Mouse (Mus musculus) olfactory bulb, adult 2 months (tissue): ENCODE data around the gene Slc25a34. TPM values are rescaled to one million over a fixed set of nuclear protein-coding genes. Genes with fewer than 3 reads are reported as not detected.

Experiments used
- H3K27ac ChIP-seq: fragments of 200-500 bp; 2 replicates; pipeline ENCODE4 v1.5.1; 2012; ENCODE audit warnings: low read depth, low read length; ENCODE audit not compliant: insufficient read depth
- H3K4me1 ChIP-seq: fragments of 200-500 bp; 2 replicates; pipeline ENCODE4 v1.6.1; 2012; ENCODE audit warnings: low read length; ENCODE audit not compliant: control insufficient read depth, insufficient read depth
- H3K4me3 ChIP-seq: fragments of 200-500 bp; 2 replicates; pipeline ENCODE4 v1.5.1; 2012; ENCODE audit warnings: mild to moderate bottlenecking, low read depth, low read length, moderate library complexity; ENCODE audit not compliant: insufficient read depth
- CTCF ChIP-seq: fragments of 200-500 bp; IDR thresholded peaks from 2 replicates; pipeline ENCODE4 v1.5.1; 2012; ENCODE audit warnings: low read depth, mild to moderate bottlenecking, low read length, moderate library complexity; ENCODE audit not compliant: insufficient read depth
- POLR2A ChIP-seq: fragments of 200-500 bp; IDR thresholded peaks from 2 replicates; pipeline ENCODE4 v1.6.1; 2012; ENCODE audit warnings: mild to moderate bottlenecking, low read depth, low read length, moderate library complexity; ENCODE audit not compliant: insufficient read depth
- WGBS: fragments of 180-500 bp; shearing (Covaris S2); methylation state at CpG from one replicate; pipeline ENCODE4 v1.1.7; 2018; 5-methylcytosine and 5-hydroxymethylcytosine counted together
- polyA plus RNA-seq: library from polyadenylated mRNA; stranded (reverse); fragments of >200 nt; gene quantifications from 2 replicates; pipeline ENCODE4 v1.2.4, GENCODE M21; 2012; ENCODE audit warnings: low replicate concordance; ENCODE audit not compliant: missing spikeins, insufficient read depth, insufficient read length

Slc25a34 gene
- polyA plus RNA-seq, 1 experiment = not detected

- TF ChIP-seq CTCF (no peak), POLR2A (no peak)
- H3K27ac ChIP-seq = no peak overlapping the region
- peaks cover 16% of the 10 kb centered on the region for H3K4me1 ChIP-seq
- 84% methylated on average over 5 of the region's 5 CpGs for WGBS
- H3K4me3 ChIP-seq = no peak overlapping the region
Observed at GRCm38 (mm10) chr4:141622580-141622979, 1.0 kb downstream of the Slc25a34 start.

DNA sequence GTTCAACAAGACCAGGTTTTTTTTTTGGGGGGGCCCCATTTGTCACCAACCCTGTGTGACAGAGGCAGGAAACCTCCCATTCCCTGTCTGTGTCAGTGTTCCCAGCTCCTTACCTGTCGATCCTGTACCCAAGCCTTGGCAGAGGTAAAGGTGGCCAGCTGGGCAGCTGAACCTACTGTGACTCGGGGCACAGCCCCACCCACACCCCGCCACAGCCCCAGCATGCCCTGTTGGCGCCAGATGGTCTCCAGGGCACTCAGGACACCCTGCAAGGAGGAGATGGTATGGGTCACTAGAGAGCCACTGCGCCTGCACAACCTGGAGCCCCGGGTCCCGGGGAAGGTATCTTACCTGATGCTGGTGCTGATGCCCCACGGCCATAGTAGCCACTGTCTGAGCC is 1.5 kb downstream of the Slc25a34 start:
- TF ChIP-seq CTCF (no peak), POLR2A (no peak)
- H3K4me3 ChIP-seq = no peak overlapping the region

GRCm38 (mm10) chr4:141621297-141621696 is 2.3 kb downstream of the Slc25a34 start:
- Histone ChIP-seq H3K27ac (no peak overlapping the region), H3K4me3 (no peak overlapping the region), H3K4me1 (peaks cover 20% of the 10 kb centered on the region)
- TF ChIP-seq POLR2A = no peak
- no peak for TF ChIP-seq CTCF
- 88% methylated on average over 8 of the region's 8 CpGs for WGBS

More for the DNA sequence above, 1.5 kb downstream of the Slc25a34 start:
- Histone ChIP-seq H3K27ac (no peak overlapping the region), H3K4me1 (peaks cover 20% of the 10 kb centered on the region)
- WGBS = 80% methylated on average over 8 of the region's 8 CpGs

DNA sequence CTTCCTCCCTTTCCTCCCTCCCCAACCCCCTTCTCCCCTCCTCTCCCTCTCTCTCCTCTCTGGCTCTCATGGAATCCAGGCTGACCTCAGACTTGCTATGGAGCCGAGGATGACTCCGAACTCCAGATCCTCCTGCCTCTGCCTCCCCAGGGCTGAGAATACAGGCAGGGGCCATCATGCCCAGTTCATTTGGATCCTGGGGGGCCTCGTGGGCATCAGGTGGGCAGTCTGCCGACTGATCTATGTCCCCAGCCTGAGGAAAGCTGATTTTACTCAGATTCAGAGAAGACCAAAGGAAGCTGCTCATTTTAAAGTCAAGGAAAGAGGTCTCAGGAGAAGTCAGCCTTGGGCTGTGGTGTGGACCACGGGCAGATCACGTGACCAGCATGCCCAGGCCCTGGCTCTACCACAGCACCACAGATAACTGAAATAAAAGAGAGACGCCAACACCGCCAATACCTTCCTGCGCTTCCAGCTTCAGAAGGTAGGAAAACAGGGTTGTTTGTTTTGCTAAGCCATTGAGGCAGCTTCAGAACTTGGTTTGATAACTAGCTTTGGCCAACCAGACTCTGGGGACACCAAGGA is 4.2 kb downstream of the Slc25a34 start:
- Histone ChIP-seq H3K4me3 (no peak overlapping the region), H3K4me1 (peaks cover 20% of the 10 kb centered on the region), H3K27ac (no peak overlapping the region)
- no peak for TF ChIP-seq POLR2A
- TF ChIP-seq CTCF = no peak
- 86% methylated on average over 9 of the region's 9 CpGs for WGBS

DNA sequence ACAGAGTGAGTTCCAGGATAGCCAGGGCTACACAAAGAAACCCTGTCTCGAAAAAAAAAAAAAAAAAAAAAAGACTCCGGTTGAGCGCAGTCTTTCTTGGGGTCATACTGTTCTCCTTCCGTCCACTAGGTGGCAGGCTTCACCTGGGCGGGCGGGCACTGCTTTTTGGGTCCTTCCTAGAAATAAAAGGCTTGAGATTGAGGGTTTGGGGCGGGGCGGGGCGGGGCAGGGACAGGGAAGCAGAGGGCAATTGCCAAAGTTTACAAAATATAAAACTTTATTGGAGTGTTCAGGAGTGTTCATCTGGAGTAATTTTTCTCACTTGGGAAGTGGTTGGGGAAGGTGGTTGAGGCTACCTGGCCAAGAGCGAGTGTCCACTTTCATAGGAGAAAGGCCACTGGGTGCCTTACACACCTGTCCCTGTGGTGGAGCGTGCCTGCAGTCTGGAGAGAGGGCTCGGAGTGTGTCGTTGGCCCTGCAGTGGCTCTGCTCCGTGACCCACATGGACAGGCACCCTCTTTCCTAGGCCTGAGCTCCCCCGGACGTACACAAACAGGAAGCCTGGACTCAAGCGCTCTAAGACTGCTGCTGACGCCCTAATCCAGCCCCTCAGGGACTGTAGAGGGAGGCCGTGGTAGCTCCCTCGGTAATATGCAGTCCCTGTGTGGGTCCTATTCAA is 4.9 kb downstream of the Slc25a34 start, which contains the start of gene Tmem82:
Gene Tmem82 (minus strand): TSS at position 69 of the 679 bp plus-strand sequence.
- Histone ChIP-seq H3K4me1 (peaks cover 17% of the 10 kb centered on the region), H3K27ac (no peak within 1 kb of the TSS), H3K4me3 (no peak within 1 kb of the TSS)
- TF ChIP-seq CTCF (peak; percentile 43), POLR2A (no peak)
- WGBS = 32% methylated on average over 20 of the region's 20 CpGs

DNA sequence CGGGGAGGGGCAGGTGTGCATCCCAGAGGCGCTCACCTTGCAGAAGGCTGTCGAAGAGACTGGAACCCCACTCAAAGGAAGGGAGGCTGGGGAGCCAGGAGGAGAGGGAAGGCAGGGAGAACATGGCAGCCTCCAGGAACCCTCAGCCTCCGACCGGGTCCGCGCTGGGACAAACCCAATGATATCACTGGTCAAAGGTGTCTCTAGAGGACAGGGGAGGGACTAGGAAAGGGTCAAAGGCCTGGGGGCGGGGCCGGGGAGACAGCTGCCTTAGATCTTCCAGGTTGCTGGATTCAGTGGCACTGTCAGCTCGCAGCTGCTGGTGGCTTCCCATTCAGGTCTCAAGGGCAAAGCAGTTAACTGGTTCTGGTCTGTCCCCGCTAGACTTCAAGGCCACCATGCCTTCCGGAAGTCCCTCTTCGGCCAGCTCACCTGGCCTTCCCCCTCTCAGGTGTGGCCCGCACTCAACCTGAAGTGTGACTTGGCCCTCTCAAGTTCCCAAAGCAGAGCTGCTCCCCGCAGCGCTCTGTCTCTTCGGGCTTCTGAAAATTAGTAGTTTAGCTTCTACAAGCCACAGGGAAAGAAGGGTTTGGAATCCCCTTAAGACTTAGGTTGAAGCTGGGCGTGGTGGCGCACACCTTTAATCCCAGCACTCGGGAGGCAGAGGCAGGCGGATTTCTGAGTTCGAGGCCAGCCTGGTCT is 5.6 kb downstream of the Slc25a34 start:
- Histone ChIP-seq H3K4me1 (peaks cover 14% of the 10 kb centered on the region), H3K27ac (no peak overlapping the region), H3K4me3 (no peak overlapping the region)
- no peak for TF ChIP-seq POLR2A
- TF ChIP-seq CTCF = no peak
- WGBS = 15% methylated on average over 22 of the region's 22 CpGs

- Histone ChIP-seq H3K4me3 (no peak overlapping the region), H3K4me1 (peaks cover 14% of the 10 kb centered on the region), H3K27ac (no peak overlapping the region)
- WGBS = 8% methylated on average over 20 of the region's 20 CpGs
- no peak for TF ChIP-seq CTCF
- TF ChIP-seq POLR2A = no peak
Observed at GRCm38 (mm10) chr4:141617299-141617698, 6.3 kb downstream of the Slc25a34 start.

- H3K27ac ChIP-seq = no peak overlapping the region
- no peak overlapping the region for H3K4me3 ChIP-seq
- TF ChIP-seq POLR2A (no peak), CTCF (no peak)
- WGBS = 76% methylated on average over 6 of the region's 6 CpGs
- peaks cover 14% of the 10 kb centered on the region for H3K4me1 ChIP-seq
Observed at GRCm38 (mm10) chr4:141616811-141617210, 6.8 kb downstream of the Slc25a34 start.

GRCm38 (mm10) chr4:141614946-141615345 is 8.7 kb downstream of the Slc25a34 start:
- TF ChIP-seq POLR2A (no peak), CTCF (no peak)

More at GRCm38 (mm10) chr4:141614946-141615345, 8.7 kb downstream of the Slc25a34 start:
- H3K27ac ChIP-seq = no peak overlapping the region
- 94% methylated on average over 14 of the region's 14 CpGs for WGBS
- peaks cover 14% of the 10 kb centered on the region for H3K4me1 ChIP-seq
- no peak overlapping the region for H3K4me3 ChIP-seq
